Mouse (Mus musculus) embryo, embryonic 9.5 days (tissue): ENCODE results near the gene Gpr26.

ENCODE experiments used
- DNase-seq: peaks from one replicate; pipeline ENCODE4 v3.0.0-alpha.2; 2017; ENCODE audit errors: extremely low spot score

Gpr26 gene

DNA sequence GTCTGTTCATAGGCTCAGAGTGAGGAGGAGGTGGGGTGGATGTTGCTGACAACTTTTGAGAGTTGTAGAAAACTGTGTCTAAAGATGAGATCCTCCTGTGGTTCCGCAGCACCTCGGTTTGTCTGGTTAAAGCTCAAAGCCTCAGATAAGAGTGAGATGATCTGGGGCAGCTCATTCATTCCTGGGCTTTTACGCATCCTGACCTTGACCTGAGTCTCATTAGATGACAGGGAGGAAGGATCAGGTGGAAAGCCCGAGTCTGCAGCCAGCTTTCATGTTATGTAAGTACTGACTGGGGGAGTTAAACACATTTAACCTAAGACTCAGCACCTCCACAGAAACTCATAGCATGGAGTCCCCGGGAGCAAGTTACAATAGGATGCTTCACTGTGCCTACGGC lies 60.4 kb downstream of the Gpr26 start:
- DNase-seq = no peak

DNA sequence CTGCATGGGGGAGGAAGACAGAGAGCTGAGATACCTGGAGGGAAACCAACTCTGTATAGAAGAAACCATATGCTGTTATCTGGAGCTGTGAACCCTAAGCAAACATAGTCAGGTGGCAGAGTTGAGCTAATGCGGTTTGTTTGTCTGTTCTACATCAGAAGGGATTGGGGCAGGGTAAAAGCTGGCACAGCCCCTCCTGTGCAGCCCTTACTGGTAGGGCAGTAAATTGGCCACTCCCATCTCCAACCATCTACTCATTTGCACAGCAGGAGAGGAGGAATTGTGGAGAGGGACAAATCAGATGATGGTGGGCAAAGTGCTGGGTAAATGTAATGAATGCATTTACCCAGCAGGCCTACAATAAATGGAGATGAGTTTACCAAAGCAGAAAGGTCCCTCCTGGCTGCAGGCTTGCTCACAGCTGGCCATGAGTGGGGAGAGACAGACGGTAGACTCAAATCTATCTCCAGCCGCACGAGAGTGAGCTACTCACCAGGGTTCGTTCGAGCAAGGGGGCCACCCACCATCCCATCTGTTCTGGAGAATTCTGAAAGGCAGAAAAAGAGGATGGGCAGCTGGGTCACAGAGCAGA lies 65.8 kb downstream of the Gpr26 start:
- DNase-seq = no peak
